ENCODE assay signal across 8 mouse cellular contexts in the genomic region with DNA sequence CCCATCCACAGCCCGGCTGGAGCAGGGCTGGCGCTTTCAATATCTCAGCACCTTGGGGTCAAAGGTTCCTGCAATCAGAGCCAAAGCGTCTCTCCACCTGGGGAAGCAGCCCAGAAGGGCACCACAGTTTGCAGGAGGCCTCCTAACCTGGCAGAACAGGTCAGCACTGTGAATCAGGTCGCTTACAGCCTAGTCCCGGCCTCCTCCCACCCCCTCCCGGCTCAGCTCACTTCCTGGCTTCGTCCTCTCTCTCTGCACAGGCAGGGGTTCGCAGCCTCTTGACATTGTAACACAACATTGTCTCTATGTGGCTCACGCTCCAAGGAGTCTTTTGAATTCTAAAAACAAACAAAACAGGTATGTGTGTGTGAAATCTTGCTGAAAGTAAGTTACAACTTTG. TPM values are rescaled to one million over a fixed set of nuclear protein-coding genes. Genes with fewer than 3 reads are reported as not detected.
DNase-seq lines count a peak whose midpoint lies in the region; ATAC-seq and TF ChIP-seq lines count a peak whose summit lies in the region.

No protein-coding gene starts in this region.

- H3K27me3 ChIP-seq in hindbrain, embryonic 10.5 days (ENCODE audit: insufficient read depth, poor library complexity, severe bottlenecking) = no peaks in the 10 kb centered on the region
- no peaks in the 10 kb centered on the region for H3K27me3 ChIP-seq in hindbrain, embryonic 11.5 days (ENCODE audit: control insufficient read depth, insufficient read depth, low read length)
- no peaks in the 10 kb centered on the region for H3K27me3 ChIP-seq in embryonic facial prominence, embryonic 11.5 days (ENCODE audit: control insufficient read depth, insufficient read depth, low read length)
- H3K27me3 ChIP-seq in intestine, postnatal 0 days (replicated peaks; ENCODE audit: control insufficient read depth, insufficient read depth, low read length) = no peaks in the 10 kb centered on the region
- H3K27me3 ChIP-seq in midbrain, embryonic 14.5 days (ENCODE audit: control insufficient read depth, insufficient read depth, low read length) = no peaks in the 10 kb centered on the region

- no peak for DNase-seq in hindbrain, embryonic 10.5 days (ENCODE audit: low spot score)
- no peak for DNase-seq in hindbrain, embryonic 11.5 days (ENCODE audit: low spot score)
- DNase-seq in embryonic facial prominence, embryonic 11.5 days (ENCODE audit: low spot score) = no peak
- no peak for DNase-seq in midbrain, embryonic 14.5 days
- DNase-seq in urinary bladder, adult 2 months (ENCODE audit: low spot score) = no peak
- no peak for DNase-seq in embryo, embryonic 10.5 days (ENCODE audit: low spot score)

- no peak overlapping the region for H3K9ac ChIP-seq in hindbrain, embryonic 11.5 days (ENCODE audit: low read depth, low read length)
- peak overlapping the region; percentile 25; the same call in 1 of the 2 replicates for H3K9ac ChIP-seq in embryonic facial prominence, embryonic 11.5 days (replicated peaks; ENCODE audit: low read length)
- H3K9ac ChIP-seq in intestine, postnatal 0 days (ENCODE audit: low read depth, low read length) = peak overlapping the region; percentile 46; the same call in 1 of the 2 replicates
- no peak overlapping the region; the same call in 1 of the 2 replicates for H3K9ac ChIP-seq in midbrain, embryonic 14.5 days (replicated peaks; ENCODE audit: low read length)

- no peaks in the 10 kb centered on the region for H3K9me3 ChIP-seq in hindbrain, embryonic 10.5 days
- no peaks in the 10 kb centered on the region for H3K9me3 ChIP-seq in hindbrain, embryonic 11.5 days (ENCODE audit: control insufficient read depth, low read length)
- H3K9me3 ChIP-seq in embryonic facial prominence, embryonic 11.5 days (replicated peaks; ENCODE audit: control insufficient read depth, low read length) = no peaks in the 10 kb centered on the region
- no peaks in the 10 kb centered on the region for H3K9me3 ChIP-seq in intestine, postnatal 0 days (ENCODE audit: control insufficient read depth)
- no peaks in the 10 kb centered on the region for H3K9me3 ChIP-seq in midbrain, embryonic 14.5 days (ENCODE audit: control insufficient read depth, low read length)

- H3K4me1 ChIP-seq in hindbrain, embryonic 10.5 days (replicated peaks) = peaks cover 74% of the 10 kb centered on the region
- peaks cover 9% of the 10 kb centered on the region for H3K4me1 ChIP-seq in hindbrain, embryonic 11.5 days (replicated peaks; ENCODE audit: control insufficient read depth, insufficient read depth, low read length)
- H3K4me1 ChIP-seq in embryonic facial prominence, embryonic 11.5 days (ENCODE audit: control insufficient read depth, insufficient read depth, low read length) = peaks cover 5% of the 10 kb centered on the region; the same call in 1 of the 2 replicates
- peaks cover 41% of the 10 kb centered on the region for H3K4me1 ChIP-seq in intestine, postnatal 0 days (replicated peaks; ENCODE audit: control insufficient read depth, insufficient read depth, low read length)
- peaks cover 18% of the 10 kb centered on the region for H3K4me1 ChIP-seq in midbrain, embryonic 14.5 days (ENCODE audit: control insufficient read depth, insufficient read depth, low read length)

- peak overlapping the region; percentile 54 for H3K27ac ChIP-seq in hindbrain, embryonic 10.5 days
- no peak overlapping the region for H3K27ac ChIP-seq in hindbrain, embryonic 11.5 days (ENCODE audit: low read depth, low read length)
- peak overlapping the region; percentile 69 for H3K27ac ChIP-seq in embryonic facial prominence, embryonic 11.5 days (replicated peaks; ENCODE audit: low read depth, low read length)
- peak overlapping the region; percentile 87 for H3K27ac ChIP-seq in intestine, postnatal 0 days (ENCODE audit: low read depth, low read length)
- H3K27ac ChIP-seq in midbrain, embryonic 14.5 days (replicated peaks; ENCODE audit: low read depth, low read length) = peak overlapping the region; percentile 60

- H3K36me3 ChIP-seq in hindbrain, embryonic 10.5 days = peaks cover 67% of the 10 kb centered on the region
- H3K36me3 ChIP-seq in hindbrain, embryonic 11.5 days (ENCODE audit: control insufficient read depth, insufficient read depth, low read length) = no peaks in the 10 kb centered on the region
- no peaks in the 10 kb centered on the region; the same call in 1 of the 2 replicates for H3K36me3 ChIP-seq in embryonic facial prominence, embryonic 11.5 days (replicated peaks; ENCODE audit: control insufficient read depth, insufficient read depth, low read depth, low read length)
- H3K36me3 ChIP-seq in intestine, postnatal 0 days (ENCODE audit: control insufficient read depth, insufficient read depth) = peaks cover 42% of the 10 kb centered on the region
- peaks cover 29% of the 10 kb centered on the region for H3K36me3 ChIP-seq in midbrain, embryonic 14.5 days (ENCODE audit: control insufficient read depth, insufficient read depth, low read length)

- H3K4me3 ChIP-seq in hindbrain, embryonic 10.5 days = 0 out of 2 replicates have a peak overlapping the region, but pooled peaks have one; percentile 2
- no peak overlapping the region for H3K4me3 ChIP-seq in hindbrain, embryonic 11.5 days (ENCODE audit: low read depth, low read length)
- no peak overlapping the region for H3K4me3 ChIP-seq in embryonic facial prominence, embryonic 11.5 days (ENCODE audit: low read depth, low read length)
- H3K4me3 ChIP-seq in intestine, postnatal 0 days (ENCODE audit: low read depth, low read length) = no peak overlapping the region
- no peak overlapping the region for H3K4me3 ChIP-seq in midbrain, embryonic 14.5 days (replicated peaks; ENCODE audit: low read depth, low read length)

- no peak for ATAC-seq in hindbrain, embryonic 11.5 days (ENCODE audit: low FRiP score)
- no peak for ATAC-seq in embryonic facial prominence, embryonic 11.5 days (replicated peaks; ENCODE audit: insufficient number of reproducible peaks, low FRiP score, low TSS enrichment, low read depth)
- ATAC-seq in intestine, postnatal 0 days = peak; percentile 79
- no peak for ATAC-seq in midbrain, embryonic 14.5 days (ENCODE audit: low FRiP score, low TSS enrichment)
- ATAC-seq in erythroid progenitor cell, adult 5-6 weeks (replicated peaks; ENCODE audit: low FRiP score, poor library complexity, severe bottlenecking) = no peak

- TF ChIP-seq CTCF in intestine, postnatal 0 days (IDR thresholded peaks at IDR 0.05; ENCODE audit: low read depth) = no peak; the same call in 1 of the 2 replicates

- no peak overlapping the region for H3K4me2 ChIP-seq in hindbrain, embryonic 11.5 days (replicated peaks; ENCODE audit: low read depth, low read length)
- H3K4me2 ChIP-seq in embryonic facial prominence, embryonic 11.5 days (ENCODE audit: low read depth, low read length) = no peak overlapping the region
- peak overlapping the region; percentile 45; the same call in 1 of the 2 replicates for H3K4me2 ChIP-seq in intestine, postnatal 0 days (replicated peaks; ENCODE audit: low read depth)
- no peak overlapping the region for H3K4me2 ChIP-seq in midbrain, embryonic 14.5 days (ENCODE audit: low read length)

- 29% methylated on average over 9 of the region's 9 CpGs for WGBS in hindbrain, embryonic 10.5 days
- 34% methylated on average over 9 of the region's 9 CpGs for WGBS in hindbrain, embryonic 11.5 days
- 32% methylated on average over 9 of the region's 9 CpGs for WGBS in embryonic facial prominence, embryonic 11.5 days
- WGBS in intestine, postnatal 0 days = 16% methylated on average over 9 of the region's 9 CpGs
- 47% methylated on average over 9 of the region's 9 CpGs for WGBS in midbrain, embryonic 14.5 days

RNA-seq across cellular contexts. Expression of gene Src, which starts 15.8 kb away (rescaled TPM):
- 20.8 and 29.3 TPM in 2 replicates for polyA plus RNA-seq in hindbrain, embryonic 10.5 days (2016; fragmentation: Nextera tagmentation; extraction: Ambion mirVana)
- polyA plus RNA-seq in hindbrain, embryonic 11.5 days (2014; fragmentation: Nextera tagmentation; extraction: Ambion mirVana) = 13.0 and 14.4 TPM in 2 replicates
- 13.9 and 16.4 TPM in 2 replicates for polyA plus RNA-seq in embryonic facial prominence, embryonic 11.5 days (2014; fragmentation: Nextera tagmentation; extraction: Ambion mirVana)
- polyA plus RNA-seq in intestine, postnatal 0 days (2015; fragmentation: Nextera tagmentation; extraction: Ambion mirVana) = 23.9 and 25.1 TPM in 2 replicates
- polyA plus RNA-seq in midbrain, embryonic 14.5 days (2014; fragmentation: Nextera tagmentation; extraction: Ambion mirVana) = 34.3 and 52.2 TPM in 2 replicates
- 63.4 and 72.7 TPM in 2 replicates for polyA plus RNA-seq in urinary bladder, adult 2 months (2012; rRNA removed)
- 0.36 and 0.42 TPM in 2 replicates for total RNA-seq in erythroid progenitor cell, adult 5-6 weeks (2015; ENCODE audit: low replicate concordance)
- total RNA-seq in erythroid progenitor cell, adult 5-6 weeks (2017; ENCODE audit: low replicate concordance) = 0.39 and 1.1 TPM in 2 replicates

Comparison
In these comparisons a context has a peak if more than half of its experiments do, and no peak if none do; other contexts are left out.
1. H3K9ac ChIP-seq: peak in embryonic facial prominence, embryonic 11.5 days (single experiment) and intestine, postnatal 0 days (single experiment); none in hindbrain, embryonic 11.5 days (single experiment) and midbrain, embryonic 14.5 days (single experiment).